Mouse (Mus musculus) heart, embryonic 10.5 days (tissue): ENCODE data around the gene Kcng4. TPM values are rescaled to one million over a fixed set of nuclear protein-coding genes. Genes with fewer than 3 reads are reported as not detected.
A peak's percentile ranks its signal among the peaks of the same experiment; 100 is the strongest.

ENCODE experiments used
- DNase-seq: peaks from one replicate; pipeline ENCODE4 v3.0.0-alpha.2; 2017; ENCODE audit warnings: low spot score
- H3K27ac ChIP-seq: fragments of 300-500 bp; sonication (generic); 2 replicates; pipeline ENCODE4 v1.5.1; 2016; ENCODE audit warnings: mild to moderate bottlenecking
- H3K27me3 ChIP-seq: fragments of 300-500 bp; sonication (generic); 2 replicates; pipeline ENCODE4 v1.6.1; 2016; ENCODE audit warnings: mild to moderate bottlenecking; ENCODE audit not compliant: poor library complexity, insufficient read depth, severe bottlenecking
- H3K36me3 ChIP-seq: fragments of 300-500 bp; sonication (generic); 2 replicates; pipeline ENCODE4 v1.6.1; 2016; ENCODE audit warnings: mild to moderate bottlenecking, moderate library complexity
- H3K4me1 ChIP-seq: fragments of 300-500 bp; sonication (generic); 2 replicates; pipeline ENCODE4 v1.6.1; 2016; ENCODE audit warnings: mild to moderate bottlenecking
- H3K4me3 ChIP-seq: fragments of 300-500 bp; sonication (generic); 2 replicates; pipeline ENCODE4 v1.5.1; 2016; ENCODE audit warnings: mild to moderate bottlenecking, moderate library complexity
- H3K9me3 ChIP-seq: fragments of 300-500 bp; sonication (generic); 2 replicates; pipeline ENCODE4 v1.6.1; 2016; ENCODE audit warnings: mild to moderate bottlenecking, moderate library complexity
- WGBS: fragments of 180-500 bp; shearing (Covaris S2); methylation state at CpG from one replicate; pipeline ENCODE4 v1.1.7; 2016; 5-methylcytosine and 5-hydroxymethylcytosine counted together
- polyA plus RNA-seq: library from polyadenylated mRNA; unstranded; fragments of >200 nt; fragmentation: Nextera tagmentation; extraction: Ambion mirVana; gene quantifications from 2 replicates; pipeline ENCODE4 v1.2.1, GENCODE M21; 2016

Gene Kcng4
- polyA plus RNA-seq, 1 experiment from 2014 or later: not detected

DNA sequence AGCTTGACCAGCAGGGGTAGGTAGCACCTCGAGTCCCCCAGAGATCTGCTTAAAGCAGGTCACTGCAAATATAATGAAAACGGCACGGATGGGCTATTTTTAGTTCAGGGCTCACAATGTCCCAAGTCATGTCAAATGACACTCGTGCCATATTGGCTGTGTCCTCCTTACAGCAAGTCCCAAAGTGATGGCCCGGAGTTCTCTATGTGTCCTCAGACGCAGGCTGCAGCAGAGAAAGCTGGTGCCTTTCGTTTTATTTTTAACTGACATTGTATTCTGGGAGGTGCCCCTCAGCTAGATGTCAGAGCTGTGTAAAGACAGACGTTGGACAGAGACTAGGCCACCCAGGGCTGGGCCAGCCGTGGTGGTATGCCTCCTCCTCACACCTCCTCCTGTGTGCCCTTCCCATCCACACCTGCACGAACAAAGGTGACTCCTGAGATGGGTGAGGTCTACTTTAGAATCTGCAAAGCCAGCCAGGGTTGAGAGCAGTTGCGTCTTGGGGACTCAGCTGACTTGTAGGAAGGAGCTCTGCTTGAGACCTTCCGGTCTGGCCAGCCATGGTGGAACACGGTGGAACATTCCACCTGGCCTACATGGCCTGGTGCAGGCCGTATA is 14.5 kb downstream of the Kcng4 start:
- WGBS: 62% methylated on average over 14 of the region's 14 CpGs
- H3K27ac ChIP-seq: 0 out of 2 replicates have a peak overlapping the region, but pooled peaks have one; percentile 0
- peaks cover 29% of the 10 kb centered on the region for H3K4me1 ChIP-seq
- no peak overlapping the region for H3K4me3 ChIP-seq
- H3K36me3 ChIP-seq: no peaks in the 10 kb centered on the region
- no peak for DNase-seq
- H3K27me3 ChIP-seq: peaks cover 44% of the 10 kb centered on the region
- no peaks in the 10 kb centered on the region for H3K9me3 ChIP-seq

DNA sequence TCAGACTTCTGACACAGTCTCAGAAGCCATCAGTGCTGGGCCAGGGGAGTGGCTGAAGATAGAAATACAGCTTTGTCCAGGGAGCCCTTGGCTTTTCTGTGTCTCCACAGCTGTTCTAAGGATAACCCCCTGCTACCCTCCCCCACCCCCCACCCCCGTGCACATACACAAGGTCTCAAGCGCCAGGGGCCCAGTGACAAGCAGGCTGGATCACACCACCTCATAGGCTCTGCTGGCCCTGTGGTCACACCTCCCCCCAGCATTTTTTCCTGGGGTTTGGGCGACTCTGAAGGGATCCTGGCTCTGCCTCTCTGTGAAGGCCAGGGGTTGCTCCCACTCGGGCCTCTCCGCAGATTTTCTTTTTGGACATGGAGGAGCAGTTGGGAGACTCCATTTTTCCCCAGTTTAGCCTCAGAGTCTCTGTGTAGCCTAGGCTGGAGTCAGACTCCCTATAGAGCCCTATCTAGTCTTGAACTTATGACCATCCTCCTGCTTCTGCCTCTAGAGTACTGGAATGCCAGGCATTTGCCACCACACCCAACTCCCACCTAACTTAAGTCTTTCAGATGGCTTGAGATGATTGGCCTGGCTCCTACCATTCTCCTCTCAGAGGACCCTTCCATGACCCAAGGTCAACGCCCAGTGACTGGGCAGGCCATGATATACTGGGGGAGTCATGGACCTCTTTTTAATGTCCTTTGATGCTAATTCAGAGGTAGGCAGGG is 15.2 kb downstream of the Kcng4 start:
- Histone ChIP-seq H3K27me3 (peaks cover 44% of the 10 kb centered on the region), H3K36me3 (no peaks in the 10 kb centered on the region), H3K4me3 (no peak overlapping the region), H3K9me3 (no peaks in the 10 kb centered on the region), H3K27ac (0 out of 2 replicates have a peak overlapping the region, but pooled peaks have one; percentile 0), H3K4me1 (peaks cover 31% of the 10 kb centered on the region)
- 68% methylated on average over 6 of the region's 6 CpGs for WGBS
- no peak for DNase-seq

GRCm38 (mm10) chr8:119618887-119619286 is 16.6 kb downstream of the Kcng4 start:
- WGBS: 45% methylated on average over 5 of the region's 5 CpGs
- H3K4me1 ChIP-seq: peaks cover 37% of the 10 kb centered on the region
- no peaks in the 10 kb centered on the region for H3K9me3 ChIP-seq
- no peak overlapping the region for H3K4me3 ChIP-seq
- H3K27me3 ChIP-seq: peaks cover 39% of the 10 kb centered on the region
- no peak overlapping the region for H3K27ac ChIP-seq
- no peaks in the 10 kb centered on the region for H3K36me3 ChIP-seq
- no peak for DNase-seq

- Histone ChIP-seq H3K4me1 (peaks cover 37% of the 10 kb centered on the region), H3K27me3 (peaks cover 39% of the 10 kb centered on the region), H3K36me3 (no peaks in the 10 kb centered on the region), H3K27ac (no peak overlapping the region), H3K9me3 (no peaks in the 10 kb centered on the region), H3K4me3 (no peak overlapping the region)
- DNase-seq: no peak
- WGBS: 83% methylated on average over 5 of the region's 5 CpGs
These were observed 17.9 kb downstream of the Kcng4 start for GRCm38 (mm10) chr8:119617586-119617985.

- no peaks in the 10 kb centered on the region for H3K36me3 ChIP-seq
- DNase-seq: no peak
- no peaks in the 10 kb centered on the region for H3K9me3 ChIP-seq
- WGBS: 86% methylated on average over 4 of the region's 4 CpGs
- H3K4me3 ChIP-seq: no peak overlapping the region
- no peak overlapping the region for H3K27ac ChIP-seq
- H3K27me3 ChIP-seq: peaks cover 43% of the 10 kb centered on the region
- peaks cover 37% of the 10 kb centered on the region for H3K4me1 ChIP-seq
These were observed 18.7 kb downstream of the Kcng4 start for GRCm38 (mm10) chr8:119616811-119617210.

- H3K4me3 ChIP-seq: no peak overlapping the region
- peaks cover 35% of the 10 kb centered on the region for H3K4me1 ChIP-seq
- DNase-seq: no peak
- H3K27me3 ChIP-seq: peaks cover 43% of the 10 kb centered on the region
- H3K9me3 ChIP-seq: no peaks in the 10 kb centered on the region
- no peaks in the 10 kb centered on the region for H3K36me3 ChIP-seq
- 60% methylated on average over 7 of the region's 7 CpGs for WGBS
- no peak overlapping the region for H3K27ac ChIP-seq
These were observed 19.1 kb downstream of the Kcng4 start for GRCm38 (mm10) chr8:119616358-119616757.

GRCm38 (mm10) chr8:119615096-119615495 is 20.4 kb downstream of the Kcng4 start:
- 62% methylated on average over 14 of the region's 14 CpGs for WGBS
- no peak overlapping the region for H3K27ac ChIP-seq

GRCm38 (mm10) chr8:119612471-119612870 is 23.0 kb downstream of the Kcng4 start, which contains the start of gene Adad2:
Adad2 (plus strand) TSS chr8:119612747.
- WGBS: 71% methylated on average over 26 of the region's 26 CpGs
- Histone ChIP-seq H3K27ac (no peak within 1 kb of the TSS), H3K9me3 (peaks cover 5% of the 10 kb centered on the region; the same call in 1 of the 2 replicates)

More at GRCm38 (mm10) chr8:119615096-119615495, 20.4 kb downstream of the Kcng4 start:
- H3K9me3 ChIP-seq: no peaks in the 10 kb centered on the region
- DNase-seq: no peak
- no peak overlapping the region for H3K4me3 ChIP-seq
- H3K36me3 ChIP-seq: no peaks in the 10 kb centered on the region
- peaks cover 22% of the 10 kb centered on the region for H3K4me1 ChIP-seq
- peaks cover 43% of the 10 kb centered on the region for H3K27me3 ChIP-seq

DNA sequence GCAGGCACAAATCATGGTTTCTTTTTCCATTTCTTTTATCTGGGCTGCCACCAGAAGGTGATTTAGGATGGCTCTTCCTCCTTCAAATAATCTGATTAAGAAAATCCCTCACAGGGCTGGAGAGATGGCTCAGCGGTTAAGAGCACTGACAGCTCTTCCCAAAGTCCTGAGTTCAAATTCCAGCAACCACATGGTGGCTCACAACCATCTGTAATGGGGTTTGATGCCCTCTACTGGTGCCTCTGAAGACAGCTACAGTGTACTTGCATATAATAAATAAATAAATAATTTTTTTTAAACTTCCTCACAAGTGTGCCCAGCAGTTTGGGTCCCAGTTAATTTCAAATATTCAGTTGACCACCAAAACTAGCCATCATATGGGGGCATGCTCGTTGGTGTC is 29.3 kb downstream of the Kcng4 start:
- Histone ChIP-seq H3K9me3 (peaks cover 5% of the 10 kb centered on the region; the same call in 1 of the 2 replicates), H3K36me3 (peaks cover 17% of the 10 kb centered on the region), H3K4me3 (no peak overlapping the region), H3K27me3 (no peaks in the 10 kb centered on the region), H3K4me1 (peaks cover 11% of the 10 kb centered on the region), H3K27ac (no peak overlapping the region)
- DNase-seq: no peak
- 76% methylated on average over 2 of the region's 2 CpGs for WGBS

More at GRCm38 (mm10) chr8:119612471-119612870, 23.0 kb downstream of the Kcng4 start, which contains the start of gene Adad2:
- DNase-seq: no peak
- H3K4me1 ChIP-seq: peaks cover 12% of the 10 kb centered on the region
- H3K36me3 ChIP-seq: no peaks in the 10 kb centered on the region
- no peak within 1 kb of the TSS for H3K4me3 ChIP-seq
- H3K27me3 ChIP-seq: peaks cover 38% of the 10 kb centered on the region

DNA sequence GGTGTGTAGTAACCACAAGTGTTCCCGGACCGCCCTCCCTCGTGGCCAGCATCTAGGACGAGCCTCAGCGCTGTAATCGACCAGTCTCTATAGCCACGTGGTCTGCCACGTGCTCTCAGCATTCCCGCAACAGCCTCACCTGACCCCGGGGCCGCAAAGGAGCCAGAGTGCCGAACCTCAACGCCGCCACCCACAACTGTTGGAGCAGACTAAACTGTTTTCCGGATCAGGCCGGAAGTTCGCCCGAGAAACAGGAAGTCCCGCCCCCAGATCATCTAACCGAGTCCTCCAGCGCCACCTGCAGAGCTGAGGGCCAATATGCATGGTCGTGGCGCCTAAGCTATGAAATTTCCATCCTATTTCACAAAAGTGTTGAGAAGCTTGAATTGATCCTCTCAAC is 30.5 kb downstream of the Kcng4 start, which contains the start of gene Taf1c:
Gene Taf1c (minus strand): TSS at position 227 of the 400 bp plus-strand sequence.
- Histone ChIP-seq H3K4me1 (peaks cover 11% of the 10 kb centered on the region), H3K27ac (peak within 1 kb of the TSS; percentile 72), H3K27me3 (no peaks in the 10 kb centered on the region), H3K36me3 (peaks cover 30% of the 10 kb centered on the region), H3K9me3 (peaks cover 5% of the 10 kb centered on the region; the same call in 1 of the 2 replicates), H3K4me3 (peak within 1 kb of the TSS; percentile 71)
- DNase-seq: peak; percentile 95
- under 1% methylated on average over 23 of the region's 23 CpGs for WGBS

DNA sequence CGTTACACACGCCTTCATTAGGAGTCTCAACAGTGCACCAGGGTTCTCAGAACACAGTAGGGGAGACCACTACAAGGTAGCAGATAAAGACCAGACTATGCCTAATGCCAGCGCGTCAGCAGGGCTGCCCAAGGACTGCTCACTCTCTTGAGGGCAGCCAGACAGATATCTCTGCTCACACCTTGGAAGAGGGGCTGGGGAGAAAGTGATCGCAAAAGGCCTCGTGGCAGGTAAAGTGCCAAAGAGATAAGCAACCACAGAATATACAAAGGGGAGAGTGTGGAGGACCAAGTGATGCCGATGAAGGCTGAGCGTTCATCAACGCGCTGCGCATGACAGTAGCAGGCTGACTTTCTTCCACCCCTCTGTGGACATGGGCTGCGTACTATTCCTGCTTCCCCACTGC is 31.1 kb downstream of the Kcng4 start:
- peak overlapping the region; percentile 72 for H3K27ac ChIP-seq

GRCm38 (mm10) chr8:119603771-119604170 is 31.7 kb downstream of the Kcng4 start:
- DNase-seq: no peak
- Histone ChIP-seq H3K36me3 (peaks cover 42% of the 10 kb centered on the region), H3K27me3 (no peaks in the 10 kb centered on the region), H3K27ac (0 out of 2 replicates have a peak overlapping the region, but pooled peaks have one; percentile 72), H3K4me3 (0 out of 2 replicates have a peak overlapping the region, but pooled peaks have one; percentile 71), H3K9me3 (no peaks in the 10 kb centered on the region), H3K4me1 (peaks cover 11% of the 10 kb centered on the region)
- 87% methylated on average over 4 of the region's 4 CpGs for WGBS

More for the DNA sequence above, 31.1 kb downstream of the Kcng4 start:
- Histone ChIP-seq H3K4me3 (peak overlapping the region; percentile 71), H3K36me3 (peaks cover 36% of the 10 kb centered on the region), H3K9me3 (peaks cover 5% of the 10 kb centered on the region; the same call in 1 of the 2 replicates), H3K4me1 (peaks cover 11% of the 10 kb centered on the region), H3K27me3 (no peaks in the 10 kb centered on the region)
- WGBS: 21% methylated on average over 12 of the region's 12 CpGs
- DNase-seq: no peak

- Histone ChIP-seq H3K27ac (no peak overlapping the region), H3K4me1 (peaks cover 39% of the 10 kb centered on the region), H3K36me3 (no peaks in the 10 kb centered on the region), H3K9me3 (no peaks in the 10 kb centered on the region), H3K27me3 (peaks cover 8% of the 10 kb centered on the region; the same call in 1 of the 2 replicates), H3K4me3 (no peak overlapping the region)
- no peak for DNase-seq
- WGBS: 96% methylated on average over 7 of the region's 7 CpGs
These were observed 44.0 kb downstream of the Kcng4 start for GRCm38 (mm10) chr8:119591456-119591855.
